Mouse (Mus musculus): ENCODE results near the gene Pramef12.
"Not testable (repeated sequence)": the region's sequence is repeated elsewhere in the genome, so short reads cannot be mapped to it uniquely, and the experiment has no call there.

Gene Pramef12

GRCm38 (mm10) chr4:144408290-144408689 lies at the start of gene Pramef12:
Gene Pramef12, minus strand, starts transcription at chr4:144408464.
- DNase-seq (ENCODE audit: extremely low spot score, low spot score) = no peak

- DNase-seq (ENCODE audit: extremely low spot score, low spot score) = no peak
These were observed 45.0 kb upstream of the Pramef12 start, which contains the start of gene Gm9944 for GRCm38 (mm10) chr4:144453217-144453616. Gene Gm9944, minus strand, starts transcription at chr4:144453317.

GRCm38 (mm10) chr4:144448546-144448945 lies 40.3 kb upstream of the Pramef12 start:
- no peak for DNase-seq (ENCODE audit: extremely low spot score, low spot score)

- no peak for DNase-seq (ENCODE audit: extremely low spot score, low spot score)
These were observed 33.3 kb upstream of the Pramef12 start for GRCm38 (mm10) chr4:144441582-144441981.

GRCm38 (mm10) chr4:144441095-144441494 lies 32.8 kb upstream of the Pramef12 start:
- DNase-seq (ENCODE audit: extremely low spot score, low spot score) = no peak

GRCm38 (mm10) chr4:144438672-144439071 lies 30.4 kb upstream of the Pramef12 start, which contains the start of gene 1700012P22Rik:
Gene 1700012P22Rik, minus strand, starts transcription at chr4:144438772.
- DNase-seq (ENCODE audit: extremely low spot score, low spot score) = no peak

- no peak for DNase-seq (ENCODE audit: extremely low spot score, low spot score)
These were observed 25.0 kb upstream of the Pramef12 start for GRCm38 (mm10) chr4:144433216-144433615.

- DNase-seq (ENCODE audit: extremely low spot score, low spot score) = no peak
These were observed 22.5 kb upstream of the Pramef12 start for GRCm38 (mm10) chr4:144430723-144431122.

- DNase-seq (ENCODE audit: extremely low spot score, low spot score) = no peak
These were observed 20.6 kb upstream of the Pramef12 start for GRCm38 (mm10) chr4:144428868-144429267.

- DNase-seq (ENCODE audit: extremely low spot score, low spot score) = no peak
These were observed 16.3 kb upstream of the Pramef12 start for GRCm38 (mm10) chr4:144424590-144424989.

- DNase-seq (ENCODE audit: extremely low spot score, low spot score) = no peak
These were observed 12.4 kb upstream of the Pramef12 start for GRCm38 (mm10) chr4:144420644-144421043.

GRCm38 (mm10) chr4:144406261-144406660 lies 2.0 kb downstream of the Pramef12 start:
- no peak for DNase-seq (ENCODE audit: extremely low spot score, low spot score)

- peak; percentile 33 for DNase-seq (ENCODE audit: extremely low spot score, low spot score)
These were observed 3.7 kb downstream of the Pramef12 start for GRCm38 (mm10) chr4:144404456-144405086.

GRCm38 (mm10) chr4:144402712-144403111 lies 5.6 kb downstream of the Pramef12 start:
- no peak for DNase-seq (ENCODE audit: extremely low spot score, low spot score)

GRCm38 (mm10) chr4:144396316-144396715 lies 11.9 kb downstream of the Pramef12 start:
- no peak for DNase-seq (ENCODE audit: extremely low spot score, low spot score)

- DNase-seq (ENCODE audit: extremely low spot score, low spot score) = no peak
These were observed 30.4 kb downstream of the Pramef12 start, which contains the start of gene Pramef20 for GRCm38 (mm10) chr4:144377911-144378310. Gene Pramef20, minus strand, starts transcription at chr4:144377933.

GRCm38 (mm10) chr4:144357642-144358041 lies 50.6 kb downstream of the Pramef12 start, which contains the start of gene Gm13119:
Gene Gm13119, plus strand, starts transcription at chr4:144357942.
- not testable (repeated sequence) for DNase-seq (ENCODE audit: extremely low spot score, low spot score)
